Mouse (Mus musculus) ES-Bruce4 (cell line): Measurements from ENCODE around the gene Akt2.

Source experiments
- CTCF ChIP-seq: IDR thresholded peaks from one replicate; pipeline ENCODE4 v1.8.1; 2011; ENCODE audit warnings: low read depth, low read length
- POLR2A ChIP-seq: IDR thresholded peaks from one replicate; pipeline ENCODE4 v1.8.1; 2011; ENCODE audit warnings: low read length; ENCODE audit not compliant: insufficient read depth

- TF ChIP-seq POLR2A (no peak), CTCF (no peak)
These were observed 30.9 kb downstream of the Akt2 start for GRCm38 (mm10) chr7:27622234-27622633.
